In genomic region chr2:70317850-70318249, GRCm38 (mm10) we compare ENCODE assay signal across 19 mouse cellular contexts.
A peak's percentile ranks its signal among the peaks of the same experiment; 100 is the strongest.
DNase-seq lines count a peak whose midpoint lies in the region; ATAC-seq and TF ChIP-seq lines count a peak whose summit lies in the region.
"Had no signal": no experiment of that assay in that cellular context is flagged by ENCODE, and none has a peak within 500 bp of the region (broad histone marks: within the 10 kb centered on the region; RNA-seq: fewer than 3 reads in every experiment).

No protein-coding gene starts in this region.

- H3K4me2 ChIP-seq in hindbrain, embryonic 11.5 days (replicated peaks; ENCODE audit: low read depth, low read length) = no peak overlapping the region
- no peak overlapping the region for H3K4me2 ChIP-seq in hindbrain, postnatal 0 days (ENCODE audit: low read depth, low read length)
- no peak overlapping the region for H3K4me2 ChIP-seq in midbrain, embryonic 14.5 days (ENCODE audit: low read length)
- H3K4me2 ChIP-seq: limb, embryonic 12.5 days; liver, embryonic 12.5 days; neural tube, embryonic 15.5 days had no signal

- WGBS in heart, embryonic 10.5 days = 13% methylated on average over 6 of the region's 6 CpGs
- 19% methylated on average over 6 of the region's 6 CpGs for WGBS in hindbrain, embryonic 11.5 days
- 29% methylated on average over 6 of the region's 6 CpGs for WGBS in hindbrain, postnatal 0 days
- WGBS in midbrain, embryonic 14.5 days = 10% methylated on average over 6 of the region's 6 CpGs

- H3K27me3 ChIP-seq in heart, embryonic 10.5 days (ENCODE audit: insufficient read depth, poor library complexity, severe bottlenecking) = no peaks in the 10 kb centered on the region
- H3K27me3 ChIP-seq in hindbrain, embryonic 11.5 days (ENCODE audit: control insufficient read depth, insufficient read depth, low read length) = no peaks in the 10 kb centered on the region
- no peaks in the 10 kb centered on the region for H3K27me3 ChIP-seq in hindbrain, postnatal 0 days (ENCODE audit: insufficient read depth, low read length)
- H3K27me3 ChIP-seq in midbrain, embryonic 14.5 days (ENCODE audit: control insufficient read depth, insufficient read depth, low read length) = no peaks in the 10 kb centered on the region
- H3K27me3 ChIP-seq: neural tube, embryonic 15.5 days had no signal

- no peaks in the 10 kb centered on the region for H3K9me3 ChIP-seq in heart, embryonic 10.5 days
- no peaks in the 10 kb centered on the region for H3K9me3 ChIP-seq in hindbrain, embryonic 11.5 days (ENCODE audit: control insufficient read depth, low read length)
- no peaks in the 10 kb centered on the region for H3K9me3 ChIP-seq in hindbrain, postnatal 0 days (ENCODE audit: low read length)
- no peaks in the 10 kb centered on the region for H3K9me3 ChIP-seq in midbrain, embryonic 14.5 days (ENCODE audit: control insufficient read depth, low read length)
- H3K9me3 ChIP-seq: limb, embryonic 12.5 days; liver, embryonic 12.5 days; neural tube, embryonic 15.5 days had no signal

- 0 out of 2 replicates have a peak overlapping the region, but pooled peaks have one; percentile 15 for H3K9ac ChIP-seq in hindbrain, embryonic 11.5 days (ENCODE audit: low read depth, low read length)
- no peak overlapping the region for H3K9ac ChIP-seq in hindbrain, postnatal 0 days (replicated peaks; ENCODE audit: low read length)
- H3K9ac ChIP-seq in midbrain, embryonic 14.5 days (replicated peaks; ENCODE audit: low read length) = no peak overlapping the region
- H3K9ac ChIP-seq: limb, embryonic 12.5 days; liver, embryonic 12.5 days; neural tube, embryonic 15.5 days had no signal

- no peak for DNase-seq in heart, embryonic 10.5 days (ENCODE audit: low spot score)
- DNase-seq in heart, postnatal 36 days = no peak
- peak; percentile 2 for DNase-seq in hindbrain, embryonic 11.5 days (ENCODE audit: low spot score)
- DNase-seq in hindbrain, postnatal 0 days (ENCODE audit: low spot score) = no peak
- peak; percentile 50 for DNase-seq in midbrain, embryonic 14.5 days
- DNase-seq in cerebellum, postnatal 25 days = no peak
- DNase-seq in lung, postnatal 25 days (ENCODE audit: low spot score) = no peak
- DNase-seq: adrenal gland, adult 2 months; B cell, adult 2 months; cerebellum, adult 8-10 months; gastrocnemius, postnatal 36 days; heart, postnatal 14 days; kidney, adult 18-20 months; lung, adult 2 months; lung, postnatal 4 days had no signal

- intact Hi-C loops in heart, postnatal 36 days (cut with DNase I) = no loop called here

- TF ChIP-seq CTCF in hindbrain, postnatal 0 days (IDR thresholded peaks at IDR 0.05; ENCODE audit: low read depth) = no peak

- H3K4me3 ChIP-seq in heart, embryonic 10.5 days = peak overlapping the region; percentile 15; the same call in 1 of the 2 replicates
- H3K4me3 ChIP-seq in hindbrain, embryonic 11.5 days (ENCODE audit: low read depth, low read length) = no peak overlapping the region
- H3K4me3 ChIP-seq in hindbrain, postnatal 0 days (ENCODE audit: low read length) = no peak overlapping the region
- H3K4me3 ChIP-seq in midbrain, embryonic 14.5 days (replicated peaks; ENCODE audit: low read depth, low read length) = no peak overlapping the region
- H3K4me3 ChIP-seq: limb, embryonic 12.5 days; liver, embryonic 12.5 days; neural tube, embryonic 15.5 days had no signal

- H3K27ac ChIP-seq in heart, embryonic 10.5 days = peak overlapping the region; percentile 79
- H3K27ac ChIP-seq in hindbrain, embryonic 11.5 days (ENCODE audit: low read depth, low read length) = no peak overlapping the region
- no peak overlapping the region for H3K27ac ChIP-seq in hindbrain, postnatal 0 days
- peak overlapping the region; percentile 21; the same call in 1 of the 2 replicates for H3K27ac ChIP-seq in midbrain, embryonic 14.5 days (replicated peaks; ENCODE audit: low read depth, low read length)
- H3K27ac ChIP-seq: kidney, postnatal 0 days; limb, embryonic 12.5 days; liver, embryonic 12.5 days; neural tube, embryonic 15.5 days had no signal

- peaks cover 54% of the 10 kb centered on the region for H3K4me1 ChIP-seq in heart, embryonic 10.5 days
- no peaks in the 10 kb centered on the region for H3K4me1 ChIP-seq in hindbrain, embryonic 11.5 days (replicated peaks; ENCODE audit: control insufficient read depth, insufficient read depth, low read length)
- H3K4me1 ChIP-seq in hindbrain, postnatal 0 days (ENCODE audit: insufficient read depth, low read length) = no peaks in the 10 kb centered on the region
- peaks cover 8% of the 10 kb centered on the region for H3K4me1 ChIP-seq in midbrain, embryonic 14.5 days (ENCODE audit: control insufficient read depth, insufficient read depth, low read length)
- H3K4me1 ChIP-seq: limb, embryonic 12.5 days; liver, embryonic 12.5 days; neural tube, embryonic 15.5 days had no signal

- no peaks in the 10 kb centered on the region for H3K36me3 ChIP-seq in heart, embryonic 10.5 days
- H3K36me3 ChIP-seq in hindbrain, embryonic 11.5 days (ENCODE audit: control insufficient read depth, insufficient read depth, low read length) = no peaks in the 10 kb centered on the region
- H3K36me3 ChIP-seq in hindbrain, postnatal 0 days (ENCODE audit: insufficient read depth, low read length) = no peaks in the 10 kb centered on the region
- no peaks in the 10 kb centered on the region for H3K36me3 ChIP-seq in midbrain, embryonic 14.5 days (ENCODE audit: control insufficient read depth, insufficient read depth, low read length)
- H3K36me3 ChIP-seq: limb, embryonic 12.5 days; liver, embryonic 12.5 days; neural tube, embryonic 15.5 days had no signal

- no peak for ATAC-seq in hindbrain, embryonic 11.5 days (ENCODE audit: low FRiP score)
- ATAC-seq in hindbrain, postnatal 0 days = no peak
- ATAC-seq in midbrain, embryonic 14.5 days (ENCODE audit: low FRiP score, low TSS enrichment) = no peak; the same call in 1 of the 2 replicates
- ATAC-seq: liver, embryonic 12.5 days had no signal

Comparison
In these comparisons a context has a peak if more than half of its experiments do, and no peak if none do; other contexts are left out.
1. DNase-seq: peak in hindbrain, embryonic 11.5 days (single experiment) and midbrain, embryonic 14.5 days (single experiment); none in heart, embryonic 10.5 days (single experiment), heart, postnatal 36 days (0 of 2), hindbrain, postnatal 0 days (single experiment), cerebellum, postnatal 25 days (0 of 2) and lung, postnatal 25 days (single experiment).
2. H3K27ac ChIP-seq: peak in heart, embryonic 10.5 days (single experiment) and midbrain, embryonic 14.5 days (single experiment); none in hindbrain, embryonic 11.5 days (single experiment) and hindbrain, postnatal 0 days (single experiment).